Mouse (Mus musculus) megakaryocyte-erythroid progenitor cell, adult 5-6 weeks (primary cell): ENCODE data around the gene Neurl1a. TPM values are rescaled to one million over a fixed set of nuclear protein-coding genes. Genes with fewer than 3 reads are reported as not detected.
"Not testable (repeated sequence)": the region's sequence is repeated elsewhere in the genome, so short reads cannot be mapped to it uniquely, and the experiment has no call there.

Experiments used
- ATAC-seq: replicated peaks from 2 replicates; pipeline ENCODE4 v1.8.0; 2016; ENCODE audit warnings: mild to moderate bottlenecking, inconsistent platforms; ENCODE audit not compliant: severe bottlenecking, poor library complexity, low FRiP score, low TSS enrichment
- total RNA-seq, 2 experiments: library from RNA; stranded (forward) in 1 of 2; stranded (reverse) in 1 of 2; fragments of 200-1000, 215-1000 nt in 1 of 2; fragments of >200 nt in 1 of 2; fragmentation: Nextera tagmentation in 1 of 2; gene quantifications; 2 replicates each; pipeline ENCODE4 v1.2.3; 2014 to 2017

Neurl1a gene
- total RNA-seq (2014; fragmentation: Nextera tagmentation) (0.04 TPM in 1 of 2 replicates, not detected in the other), total RNA-seq (2017) (not detected in 2 replicates)

DNA sequence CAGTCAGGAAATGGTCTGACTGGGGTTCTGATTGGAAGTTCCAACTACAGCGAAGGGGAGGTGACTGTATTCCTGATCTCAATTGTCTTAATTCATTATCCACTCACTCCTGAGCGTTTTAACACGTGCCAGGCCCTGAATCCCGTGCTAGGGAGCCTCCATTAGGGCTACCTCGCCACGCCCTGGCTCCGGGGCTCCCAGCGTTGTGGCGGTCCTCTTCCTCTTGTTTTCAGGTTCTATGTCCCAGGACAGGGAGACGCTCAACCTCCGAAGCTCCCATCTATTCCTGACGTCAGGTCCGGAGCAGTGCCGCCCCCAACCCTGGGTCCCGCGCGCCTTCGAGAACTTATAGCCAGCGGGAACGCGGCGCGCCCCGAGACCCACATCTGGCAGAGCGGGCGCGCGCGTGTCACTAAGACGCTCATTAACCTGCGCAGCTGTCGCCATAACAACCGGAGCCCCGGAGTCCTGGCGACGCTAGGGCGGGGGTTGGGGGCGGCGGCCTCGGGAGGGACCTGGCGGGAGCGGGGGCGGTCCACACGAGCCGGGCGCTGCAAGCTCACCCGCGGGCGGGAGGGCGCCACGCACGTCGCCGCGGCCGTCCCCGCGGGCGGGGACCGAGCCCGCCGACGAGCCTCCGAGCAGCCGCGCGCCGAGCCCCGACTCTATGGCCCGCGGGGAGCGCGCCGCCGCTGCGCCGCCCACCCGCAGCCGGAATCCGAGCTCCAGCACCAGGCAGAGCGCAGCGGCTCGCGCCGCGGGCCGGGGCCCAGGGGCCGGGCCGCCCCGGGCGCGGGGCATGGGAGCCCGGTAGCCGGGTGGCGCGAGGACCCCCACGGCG is at the start of gene Neurl1a:
Gene Neurl1a, plus strand, starts transcription at position 390 of the 841 bp plus-strand sequence.
- ATAC-seq: no peak

DNA sequence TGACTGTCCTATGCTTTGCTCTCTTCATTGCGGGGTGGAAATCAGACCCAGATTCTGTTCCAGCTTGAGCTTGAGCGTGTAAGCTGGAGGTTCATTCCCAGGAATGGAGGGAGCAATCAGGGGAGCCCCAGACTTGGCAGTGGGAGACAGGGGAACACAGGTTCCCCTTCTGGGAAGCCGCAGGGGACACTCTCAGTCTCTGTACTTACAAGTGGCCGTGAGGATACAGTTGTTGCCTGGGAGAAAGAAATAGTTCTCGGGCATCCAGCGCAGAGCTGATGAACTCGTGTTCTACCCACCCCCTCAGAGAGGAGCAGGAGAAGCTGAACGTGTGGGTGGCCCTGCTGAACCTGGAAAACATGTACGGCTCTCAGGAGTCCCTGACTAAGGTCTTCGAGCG is 49.8 kb upstream of the Neurl1a start:
- ATAC-seq: no peak

DNA sequence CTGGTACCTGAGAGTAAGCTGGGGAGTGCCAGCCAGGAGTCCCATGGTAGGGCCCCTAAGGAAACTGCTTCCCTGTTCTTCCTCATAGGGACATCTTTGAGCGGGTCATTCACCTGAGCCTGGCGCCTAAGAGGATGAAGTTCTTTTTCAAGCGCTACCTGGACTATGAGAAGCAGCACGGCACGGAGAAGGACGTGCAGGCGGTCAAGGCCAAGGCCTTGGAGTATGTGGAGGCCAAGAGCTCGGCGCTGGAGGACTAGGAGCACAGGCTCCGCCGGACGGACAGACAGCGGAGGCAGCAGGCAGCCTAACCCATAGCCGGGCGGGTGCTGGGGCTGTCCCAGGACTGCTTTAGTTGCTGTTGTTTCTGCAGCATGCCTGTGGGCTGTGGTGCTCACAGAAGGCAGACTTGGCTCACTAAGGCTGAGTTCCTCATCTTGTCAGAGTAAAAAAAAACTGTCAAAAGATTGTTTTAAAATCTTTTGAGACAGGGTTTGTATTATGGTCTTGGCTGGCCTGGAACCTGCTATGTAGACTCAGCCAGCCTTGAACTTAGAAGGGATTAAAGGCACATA is 48.0 kb upstream of the Neurl1a start:
- ATAC-seq: no peak

DNA sequence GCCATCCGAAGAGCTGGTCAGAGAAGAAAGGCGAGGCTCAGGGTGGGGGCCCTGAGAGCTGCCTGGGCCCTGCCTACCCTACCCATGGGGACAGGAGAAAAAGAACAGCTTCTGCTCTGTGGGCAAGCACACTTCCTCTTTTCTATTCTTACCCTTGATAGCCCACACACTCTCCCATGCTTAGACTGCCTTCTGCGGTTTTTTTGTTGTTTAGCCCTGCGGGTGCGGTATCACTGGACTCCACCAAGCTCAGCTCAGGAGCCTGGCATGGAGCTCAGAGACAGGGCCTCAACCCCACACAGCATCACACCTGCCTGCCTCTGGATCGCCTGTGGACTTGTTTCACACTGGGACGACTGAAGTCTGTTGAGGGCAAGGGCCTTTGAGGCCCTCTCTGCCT is 45.5 kb upstream of the Neurl1a start:
- ATAC-seq: peak; percentile 34

DNA sequence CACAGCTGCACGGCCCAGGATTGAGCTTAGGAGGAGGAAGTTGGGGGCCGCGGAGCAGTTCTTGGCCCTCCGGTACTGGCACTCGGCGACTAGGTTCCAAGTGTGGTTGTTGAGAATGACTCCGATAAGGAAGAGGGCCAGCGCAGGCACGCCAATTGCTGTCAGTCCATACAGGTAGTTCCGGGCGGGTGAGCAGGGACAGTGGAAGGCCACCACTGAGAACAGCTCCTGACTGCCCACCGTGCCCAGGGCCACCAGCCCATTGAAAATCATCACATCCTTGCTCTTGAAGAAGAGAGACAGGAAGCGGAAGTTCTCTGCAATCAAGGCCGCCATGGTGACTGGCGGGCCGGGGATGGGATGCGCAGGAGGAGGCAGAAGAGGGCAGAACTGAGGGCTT is 43.1 kb upstream of the Neurl1a start:
- no peak for ATAC-seq

DNA sequence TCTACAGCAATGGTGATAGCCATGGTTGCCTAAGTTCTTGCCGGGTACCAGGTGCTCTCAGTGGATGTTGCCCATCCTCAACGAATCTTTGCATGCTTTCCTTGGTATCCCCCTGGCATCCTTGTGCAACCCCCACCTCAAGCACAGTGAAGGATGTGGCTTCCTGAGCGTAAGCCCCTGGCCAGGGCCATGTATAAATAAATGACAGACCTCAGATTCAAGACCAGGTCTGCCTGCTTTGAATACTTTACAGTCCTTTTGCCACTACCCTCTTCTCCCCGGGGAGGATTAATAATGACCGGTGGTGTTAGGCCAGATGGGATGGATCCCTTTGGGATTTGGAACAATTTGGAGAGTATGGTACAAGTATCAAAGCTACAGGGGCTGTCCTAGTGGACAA is 42.5 kb upstream of the Neurl1a start:
- no peak for ATAC-seq

DNA sequence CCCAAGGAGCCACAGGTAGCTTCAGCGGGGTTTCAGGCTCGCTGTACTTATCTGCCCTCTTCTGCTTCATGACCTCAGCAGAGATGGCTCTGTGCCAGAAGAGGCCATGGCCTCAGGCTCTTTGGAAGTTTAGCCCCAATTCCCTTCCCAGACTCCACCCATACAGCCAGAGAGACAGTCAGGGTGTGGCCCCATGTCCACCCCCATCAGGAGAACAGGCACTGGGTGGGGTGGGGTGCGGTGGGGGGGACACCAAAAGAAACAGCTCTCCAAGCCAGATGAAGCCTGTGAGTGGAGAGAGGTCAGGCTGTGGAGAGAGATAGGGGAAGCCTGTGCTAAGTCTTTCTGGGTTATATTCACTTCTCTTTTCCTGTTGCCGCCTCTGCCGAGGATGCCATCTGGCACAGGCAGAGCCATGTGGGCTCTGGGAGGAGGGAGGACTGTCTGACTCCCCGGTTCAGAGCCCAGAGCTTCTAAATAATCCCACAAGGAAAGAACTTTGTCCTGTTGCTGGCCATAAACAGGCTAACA is 41.5 kb upstream of the Neurl1a start:
- peak; percentile 53 for ATAC-seq

DNA sequence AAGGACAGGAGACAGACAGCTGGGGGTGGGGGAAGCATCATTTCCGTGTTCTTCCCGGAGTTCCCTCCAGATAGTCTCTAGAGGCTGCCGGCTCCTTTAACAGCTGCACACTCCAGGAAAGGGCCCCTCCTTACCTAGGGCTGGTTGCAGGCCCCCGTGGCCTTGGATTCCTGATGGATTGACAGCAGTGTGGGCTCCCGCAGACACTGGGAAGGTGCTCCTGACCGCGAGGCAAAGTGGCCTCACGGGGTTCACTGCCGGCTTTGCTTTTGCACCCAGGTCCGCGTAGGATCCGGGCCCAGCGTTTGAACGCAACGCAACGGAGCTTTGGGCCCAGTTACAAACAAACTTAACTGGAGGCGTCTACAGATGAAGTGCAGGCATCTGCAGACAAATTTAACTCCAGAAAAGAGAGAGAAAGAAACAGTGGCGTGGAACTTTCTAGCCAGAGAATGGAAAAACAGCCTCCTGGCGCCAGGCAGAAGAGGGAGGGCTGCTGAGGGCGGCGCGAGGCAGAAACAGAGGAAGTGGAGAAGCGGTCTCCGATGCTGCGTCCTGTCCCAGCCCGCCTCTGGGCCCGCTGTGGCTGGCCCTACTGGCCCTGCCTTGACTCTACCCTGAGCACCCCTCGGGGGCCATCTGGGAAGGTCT is 40.7 kb upstream of the Neurl1a start, which contains the start of gene Calhm2:
Gene Calhm2, minus strand, starts transcription at position 524 of the 651 bp plus-strand sequence.
- ATAC-seq: no peak

DNA sequence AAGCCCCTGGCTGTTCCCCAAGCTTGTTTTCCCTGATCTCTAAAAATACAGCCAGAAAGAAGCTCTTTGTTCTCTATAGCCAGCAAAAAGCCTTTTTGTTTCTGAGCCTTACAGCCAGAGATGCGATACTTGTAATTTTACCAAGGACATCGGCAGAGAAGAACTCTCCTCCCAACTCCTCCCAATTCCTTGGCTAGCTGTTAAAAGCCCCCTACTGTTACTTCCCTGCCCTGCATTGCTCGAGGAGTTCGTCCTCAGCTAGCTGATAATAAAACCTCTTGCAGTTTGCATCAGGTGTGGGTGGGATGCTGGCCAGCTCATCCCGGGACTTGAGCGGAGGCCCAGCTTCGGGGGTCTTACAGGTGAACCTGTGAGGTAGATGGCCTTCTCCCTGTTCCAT is 39.0 kb upstream of the Neurl1a start:
- not testable (repeated sequence) for ATAC-seq

DNA sequence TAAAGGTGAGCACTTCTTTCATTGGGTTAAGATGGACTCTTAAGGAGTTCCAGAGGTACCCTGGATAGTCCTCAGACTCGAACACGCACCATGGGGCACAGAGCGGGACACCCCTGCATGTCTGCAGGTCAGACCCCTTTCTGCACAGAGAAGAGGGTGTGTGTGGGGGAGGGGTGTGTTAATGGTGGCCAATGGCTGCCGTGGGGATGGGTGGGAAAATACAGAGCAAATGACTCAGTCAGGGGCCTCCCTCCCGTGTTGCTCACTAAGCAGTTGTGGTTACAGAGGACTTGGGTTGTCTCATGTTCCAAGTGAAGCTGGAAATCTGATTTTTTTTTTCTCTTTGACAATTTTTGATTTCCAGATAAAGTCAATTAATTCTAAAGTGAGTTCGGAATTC is 36.2 kb upstream of the Neurl1a start:
- no peak for ATAC-seq

DNA sequence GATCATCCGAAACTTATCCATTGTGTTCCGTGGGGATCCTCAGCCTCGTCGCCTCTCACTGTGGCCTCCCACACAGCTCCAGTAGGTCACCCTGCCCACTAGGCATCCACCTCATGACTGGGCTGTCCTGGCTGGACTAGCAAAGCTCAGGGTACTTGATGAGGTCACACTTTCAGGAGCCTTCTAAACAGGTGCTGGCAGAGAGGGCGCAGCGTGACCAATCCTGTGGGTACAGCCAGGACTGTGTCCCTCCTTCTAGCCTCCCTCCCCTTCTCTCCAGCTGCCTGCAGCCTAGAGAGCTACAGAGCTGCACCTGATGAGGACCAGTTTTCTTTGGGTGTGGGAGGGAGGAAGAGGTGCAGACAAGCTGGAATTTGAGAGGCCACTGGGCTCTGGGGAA is 34.5 kb upstream of the Neurl1a start, which contains the start of gene Calhm1:
Gene Calhm1, minus strand, starts transcription at position 101 of the 400 bp plus-strand sequence.
- ATAC-seq: no peak

DNA sequence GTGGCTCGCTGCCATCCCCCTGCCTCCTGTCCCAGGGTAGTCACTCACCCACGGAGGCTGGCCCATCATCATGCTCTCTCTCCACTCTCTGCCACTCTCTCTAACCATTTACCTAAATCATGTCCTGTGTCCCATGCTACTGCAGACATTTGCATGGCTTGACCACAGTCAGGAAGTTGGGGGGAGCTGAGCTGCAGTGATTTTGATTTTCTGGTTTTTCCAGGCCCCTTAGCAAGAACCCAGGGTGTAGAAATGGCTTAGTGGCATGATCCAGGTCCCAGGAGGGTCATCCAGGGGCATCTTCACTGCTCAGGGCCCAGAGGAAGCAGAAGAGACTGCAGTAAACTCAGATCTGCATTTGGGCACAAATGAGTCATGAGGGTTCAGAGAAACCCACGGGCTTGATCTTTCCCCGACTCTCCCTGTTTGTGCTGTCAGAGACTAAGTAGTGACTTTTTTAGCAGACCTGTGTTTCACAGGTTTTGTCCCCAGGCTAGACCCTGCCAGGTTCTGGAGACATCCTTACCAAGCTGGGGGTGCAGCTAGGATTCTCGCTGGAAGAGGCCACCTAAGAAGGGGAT is 30.3 kb upstream of the Neurl1a start:
- no peak for ATAC-seq

DNA sequence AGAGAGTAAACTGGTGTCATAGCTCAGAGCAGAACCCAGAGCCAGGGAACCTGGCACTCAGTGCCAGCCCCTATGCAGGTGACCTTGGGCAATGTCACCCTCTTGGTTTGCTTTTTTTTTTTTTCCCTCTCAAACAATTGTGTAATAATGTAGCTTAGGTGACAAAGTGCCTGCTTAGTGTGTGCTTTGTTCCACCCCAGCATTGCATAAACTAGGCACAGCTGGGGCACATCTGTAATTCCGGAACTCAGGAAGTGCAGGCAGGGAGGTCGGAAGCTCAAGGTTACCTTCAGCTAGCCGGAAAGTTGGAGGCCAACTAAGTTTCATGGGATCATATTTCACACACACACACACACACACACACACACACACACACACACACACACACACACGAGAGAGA is 28.8 kb upstream of the Neurl1a start:
- ATAC-seq: no peak

DNA sequence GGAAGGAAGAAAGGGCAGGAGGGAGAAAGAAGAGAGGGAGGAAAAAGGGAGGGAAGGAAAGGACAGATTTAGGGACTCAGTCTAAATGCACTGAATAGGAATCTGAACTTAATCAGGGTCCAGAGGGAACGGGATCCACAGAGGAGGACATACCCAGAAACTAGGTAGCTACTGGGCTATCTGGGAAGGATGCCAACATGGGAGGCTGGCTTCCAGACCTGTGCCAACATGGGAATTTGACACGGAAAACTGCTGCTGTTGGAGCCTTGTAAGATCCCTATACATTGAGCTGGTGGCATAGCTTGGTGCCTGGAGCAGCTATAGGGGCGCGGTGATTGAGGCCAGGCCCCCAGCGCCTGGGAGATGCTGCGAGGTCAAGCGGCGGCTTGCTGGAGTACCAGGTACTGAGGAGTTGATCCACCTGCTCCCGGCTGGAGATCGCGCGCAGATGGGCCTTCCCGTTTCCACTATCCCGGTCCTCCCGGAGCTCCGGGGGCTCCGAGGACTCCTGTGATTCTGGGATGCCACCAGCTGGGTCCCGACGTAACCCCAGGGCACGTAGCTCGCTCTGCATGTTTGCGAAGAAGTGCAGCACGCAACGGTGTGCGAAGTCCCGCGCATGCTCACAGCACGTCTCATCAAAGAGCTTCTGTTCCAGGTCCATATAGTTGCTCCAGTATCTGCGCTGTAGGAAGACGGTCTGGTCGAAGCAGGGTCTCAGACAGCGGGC is 27.1 kb upstream of the Neurl1a start:
- no peak for ATAC-seq

DNA sequence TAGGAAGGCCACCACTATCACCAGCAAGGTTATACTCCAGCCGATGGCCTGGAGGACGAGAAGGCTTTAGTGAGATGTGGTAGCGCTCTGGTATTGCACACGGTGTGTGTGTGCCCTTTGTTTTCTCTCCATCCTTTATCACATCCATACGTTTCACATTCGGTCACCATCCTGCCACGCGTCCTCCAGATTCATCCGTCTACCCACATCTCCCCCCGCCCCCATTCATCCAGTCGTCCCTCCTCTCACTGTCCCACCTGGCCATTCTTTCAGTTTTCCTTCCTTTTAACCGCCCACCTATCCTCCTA is 26.6 kb upstream of the Neurl1a start:
- ATAC-seq: peak; percentile 44; the same call in 1 of the 2 replicates

DNA sequence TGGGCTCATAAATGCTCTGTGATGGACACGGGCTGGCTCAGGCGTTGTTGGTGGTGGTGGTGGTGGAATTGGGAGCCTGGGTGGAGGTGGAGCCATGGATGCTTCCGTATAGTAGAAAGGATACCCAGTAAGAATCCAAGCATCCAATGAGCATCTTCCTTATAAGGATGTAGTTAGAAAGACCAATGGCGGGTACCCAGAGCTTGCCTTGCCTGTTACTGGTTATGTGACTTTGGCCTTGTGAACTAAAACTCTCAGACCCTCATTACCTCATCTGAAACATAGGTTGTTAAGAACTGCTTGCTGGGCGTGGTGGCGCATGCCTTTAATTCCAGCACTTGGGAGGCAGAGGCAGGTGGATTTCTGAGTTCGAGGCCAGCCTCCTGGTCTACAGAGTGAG is 24.9 kb upstream of the Neurl1a start:
- ATAC-seq: no peak

DNA sequence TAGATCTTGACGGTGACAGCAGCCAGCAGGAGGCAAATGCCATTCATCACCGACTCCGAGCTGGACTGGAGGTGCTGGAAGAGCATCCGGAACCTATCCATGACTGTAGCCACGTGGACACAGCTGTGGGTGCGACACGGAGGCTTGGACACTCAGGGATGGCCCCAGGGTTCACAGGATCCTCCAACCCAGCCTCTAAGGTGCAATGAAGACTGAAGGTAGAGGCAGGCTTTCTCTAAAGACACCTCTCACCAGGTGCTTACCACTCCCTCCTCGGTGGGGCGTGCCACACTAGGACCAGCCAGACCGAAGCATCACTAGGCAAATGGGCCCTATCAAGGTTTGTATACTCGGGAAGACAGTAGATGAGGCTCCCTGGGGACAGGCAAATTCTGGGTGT is 21.0 kb upstream of the Neurl1a start, which contains the start of gene Calhm3:
Gene Calhm3, minus strand, starts transcription at position 101 of the 400 bp plus-strand sequence.
- no peak for ATAC-seq

DNA sequence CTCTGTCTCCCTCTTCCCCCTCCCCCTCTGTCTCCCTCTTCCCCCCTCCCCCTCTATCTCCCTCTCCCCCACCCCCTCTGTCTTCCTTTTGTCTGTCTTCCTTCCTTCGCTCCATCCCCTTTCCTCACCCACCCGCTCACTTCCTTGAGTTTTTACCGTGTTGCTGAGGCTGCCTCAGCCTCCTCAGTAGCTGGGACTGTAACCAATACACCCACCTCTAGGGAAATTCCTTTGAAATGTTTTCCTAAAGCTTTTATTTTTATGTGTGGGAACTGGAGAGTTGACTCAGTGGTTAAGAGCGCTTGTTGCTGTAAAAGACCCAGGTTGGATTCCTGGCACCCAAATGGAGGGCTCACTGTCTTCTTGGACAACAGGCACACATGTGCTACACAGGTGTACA is 17.0 kb upstream of the Neurl1a start:
- ATAC-seq: no peak

DNA sequence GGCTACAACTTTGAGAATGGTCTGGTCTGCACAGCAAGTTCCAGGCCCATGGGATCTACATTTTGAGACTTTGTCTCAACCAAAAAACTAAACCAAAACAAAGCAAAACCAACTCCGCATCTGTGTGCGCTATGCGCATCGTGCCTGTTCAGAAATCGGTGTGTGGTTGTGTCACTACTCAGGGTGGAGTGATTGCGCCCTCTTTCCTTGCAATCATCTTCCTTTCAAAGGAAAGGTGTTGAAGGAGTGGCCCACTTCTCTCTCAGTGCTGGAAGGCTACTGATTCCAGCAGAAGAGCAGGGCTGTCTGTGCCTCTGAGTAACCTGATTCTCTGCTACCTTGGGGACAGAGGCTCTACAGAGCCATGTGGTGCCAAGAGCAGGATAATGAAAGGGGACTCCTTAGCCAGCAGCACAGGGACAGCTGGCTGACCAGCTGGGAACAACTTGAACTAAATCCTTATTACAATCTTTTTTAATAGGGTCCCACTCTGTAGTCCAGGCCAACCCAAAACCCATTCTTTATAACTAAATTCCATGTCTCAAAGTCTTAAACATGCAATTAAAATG is 15.4 kb upstream of the Neurl1a start:
- ATAC-seq: no peak
